Mouse (Mus musculus) embryonic facial prominence, embryonic 11.5 days (tissue): ENCODE data around the gene Mcam. TPM values are rescaled to one million over a fixed set of nuclear protein-coding genes. Genes with fewer than 3 reads are reported as not detected.
"Not testable (repeated sequence)": the region's sequence is repeated elsewhere in the genome, so short reads cannot be mapped to it uniquely, and the experiment has no call there.

Experiments used
- ATAC-seq: fragments of 200-750 bp; cut with Nextera tagmentation; replicated peaks from 2 replicates; pipeline ENCODE4 v1.8.0; 2017; ENCODE audit warnings: low read depth; ENCODE audit not compliant: insufficient number of reproducible peaks, low FRiP score, low TSS enrichment
- DNase-seq: peaks from one replicate; pipeline ENCODE4 v3.0.0-alpha.2; 2015; ENCODE audit warnings: low spot score
- H3K27ac ChIP-seq: fragments of 300-500 bp; sonication (generic); replicated peaks from 2 replicates; pipeline ENCODE4 v1.5.1; 2014; ENCODE audit warnings: mild to moderate bottlenecking, low read depth, low read length, control low read depth
- H3K27me3 ChIP-seq: fragments of 300-500 bp; sonication (generic); 2 replicates; pipeline ENCODE4 v1.6.1; 2014; ENCODE audit warnings: mild to moderate bottlenecking, low read length, moderate library complexity, mixed read lengths; ENCODE audit not compliant: control insufficient read depth, insufficient read depth
- H3K36me3 ChIP-seq: fragments of 300-500 bp; sonication (generic); replicated peaks from 2 replicates; pipeline ENCODE4 v1.6.1; 2014; ENCODE audit warnings: low read depth, mild to moderate bottlenecking, low read length, moderate library complexity, mixed read lengths; ENCODE audit not compliant: control insufficient read depth, insufficient read depth
- H3K4me1 ChIP-seq: fragments of 300-500 bp; sonication (generic); 2 replicates; pipeline ENCODE4 v1.6.1; 2014; ENCODE audit warnings: low read length, mixed read lengths; ENCODE audit not compliant: control insufficient read depth, insufficient read depth
- H3K4me2 ChIP-seq: fragments of 300-500 bp; sonication (generic); 2 replicates; pipeline ENCODE4 v1.6.1; 2014; ENCODE audit warnings: low read depth, mild to moderate bottlenecking, control low read depth, low read length, moderate library complexity
- H3K4me3 ChIP-seq: fragments of 300-500 bp; sonication (generic); 2 replicates; pipeline ENCODE4 v1.5.1; 2014; ENCODE audit warnings: low read depth, low read length, control low read depth
- H3K9ac ChIP-seq: fragments of 300-500 bp; sonication (generic); replicated peaks from 2 replicates; pipeline ENCODE4 v1.6.1; 2014; ENCODE audit warnings: mild to moderate bottlenecking, control low read depth, low read length
- H3K9me3 ChIP-seq: fragments of 300-500 bp; sonication (generic); replicated peaks from 2 replicates; pipeline ENCODE4 v1.6.1; 2016; ENCODE audit warnings: mild to moderate bottlenecking, low read length, inconsistent platforms, mixed read lengths; ENCODE audit not compliant: control insufficient read depth
- WGBS: fragments of 180-500 bp; shearing (Covaris S2); extraction: QIAGEN DNeasy Blood & Tissue Kit; methylation state at CpG from one replicate; pipeline ENCODE4 v1.1.7; 2014; 5-methylcytosine and 5-hydroxymethylcytosine counted together
- polyA plus RNA-seq: library from polyadenylated mRNA; unstranded; fragments of >200 nt; fragmentation: Nextera tagmentation; extraction: Ambion mirVana; gene quantifications from 2 replicates; pipeline ENCODE4 v1.2.1, GENCODE M21; 2014

The Mcam gene
- polyA plus RNA-seq, 1 experiment from 2014 or later, result 20.1 TPM

DNA sequence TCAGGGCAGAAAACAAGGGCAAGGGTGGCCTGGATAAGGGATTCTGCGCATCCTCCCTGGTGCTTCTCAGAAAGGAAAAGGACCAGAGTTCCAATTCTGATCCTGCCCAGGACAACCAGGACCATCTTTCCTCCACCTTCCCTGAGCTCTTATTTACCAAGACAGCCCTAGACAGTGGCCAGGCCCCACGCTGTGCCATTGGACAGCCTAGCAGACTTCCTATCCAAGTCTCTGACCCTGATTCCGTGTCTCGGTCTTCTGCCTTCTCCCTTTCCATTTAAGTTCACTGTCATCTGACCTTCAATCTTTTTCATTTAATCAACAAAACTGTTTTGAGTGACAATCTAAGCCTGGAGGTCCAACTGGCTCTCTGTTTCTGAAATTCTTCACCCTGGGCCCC is 27.7 kb upstream of the Mcam start:
- Histone ChIP-seq H3K4me1 (peaks cover 19% of the 10 kb centered on the region), H3K4me3 (no peak overlapping the region), H3K9me3 (no peaks in the 10 kb centered on the region), H3K9ac (no peak overlapping the region), H3K27ac (no peak overlapping the region; the same call in 1 of the 2 replicates), H3K36me3 (no peaks in the 10 kb centered on the region; the same call in 1 of the 2 replicates), H3K27me3 (no peaks in the 10 kb centered on the region), H3K4me2 (no peak overlapping the region)
- DNase-seq (no peak), ATAC-seq (no peak)
- 73% methylated on average over 4 of the region's 4 CpGs for WGBS

DNA sequence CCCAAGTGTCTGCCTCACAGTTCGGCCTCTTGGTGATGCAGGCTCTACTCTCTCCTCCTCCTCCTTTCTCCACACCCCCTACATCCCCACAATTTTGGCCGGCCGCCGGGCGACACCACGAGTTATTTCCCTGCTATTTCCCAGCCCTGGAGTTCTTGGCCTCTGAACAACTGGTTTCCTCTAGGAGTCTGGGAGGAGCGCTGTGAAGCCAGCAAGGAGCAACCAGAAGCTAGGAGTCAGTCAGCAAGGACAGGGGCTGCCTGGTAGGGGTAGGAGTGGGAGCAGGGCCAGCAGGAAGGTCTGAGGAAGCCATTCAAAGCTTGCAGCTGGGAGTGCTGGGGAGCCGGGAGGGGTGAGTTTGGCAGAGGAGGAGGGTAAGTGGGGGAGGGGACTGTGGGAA is 27.2 kb upstream of the Mcam start, which contains the start of gene C1qtnf5:
TSS of gene C1qtnf5 (plus strand) at position 136 of the 400 bp plus-strand sequence.
- Histone ChIP-seq H3K4me2 (peak within 1 kb of the TSS; percentile 10; the same call in 1 of the 2 replicates), H3K27ac (no peak within 1 kb of the TSS; the same call in 1 of the 2 replicates), H3K4me3 (no peak within 1 kb of the TSS; the same call in 1 of the 2 replicates), H3K27me3 (no peaks in the 10 kb centered on the region), H3K36me3 (no peaks in the 10 kb centered on the region; the same call in 1 of the 2 replicates), H3K4me1 (peaks cover 19% of the 10 kb centered on the region), H3K9ac (no peak within 1 kb of the TSS; the same call in 1 of the 2 replicates), H3K9me3 (no peaks in the 10 kb centered on the region)
- 42% methylated on average over 8 of the region's 8 CpGs for WGBS
- DNase-seq (no peak), ATAC-seq (no peak)

DNA sequence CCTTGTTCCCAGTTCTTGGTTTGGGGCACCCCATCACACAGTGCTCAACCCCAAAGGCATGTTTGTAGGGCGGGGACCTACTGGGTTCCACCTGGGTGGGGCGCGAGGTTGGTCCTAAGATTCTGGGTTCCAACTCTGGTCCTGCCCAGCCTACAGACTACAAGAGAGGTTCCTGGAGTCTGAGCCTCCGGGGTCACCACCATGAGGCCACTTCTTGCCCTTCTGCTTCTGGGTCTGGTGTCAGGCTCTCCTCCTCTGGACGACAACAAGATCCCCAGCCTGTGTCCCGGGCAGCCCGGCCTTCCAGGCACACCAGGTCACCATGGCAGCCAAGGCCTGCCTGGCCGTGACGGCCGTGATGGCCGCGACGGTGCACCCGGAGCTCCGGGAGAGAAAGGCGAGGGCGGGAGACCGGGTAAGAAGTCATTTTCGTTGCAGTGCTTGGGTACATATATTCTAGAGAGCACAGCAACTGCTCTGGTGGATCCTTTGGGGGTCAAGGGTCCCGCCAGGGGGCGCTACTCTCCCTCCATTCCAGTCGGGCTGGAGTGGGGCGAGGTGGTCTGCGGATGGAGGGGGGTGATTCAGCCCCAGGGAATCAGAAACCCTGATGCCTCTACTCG is 26.6 kb upstream of the Mcam start:
- DNase-seq (peak; percentile 62), ATAC-seq (peak; percentile 42; the same call in 1 of the 2 replicates)
- Histone ChIP-seq H3K27ac (no peak overlapping the region), H3K36me3 (no peaks in the 10 kb centered on the region; the same call in 1 of the 2 replicates), H3K4me1 (peaks cover 19% of the 10 kb centered on the region), H3K27me3 (no peaks in the 10 kb centered on the region), H3K4me2 (peak overlapping the region; percentile 10; the same call in 1 of the 2 replicates), H3K9ac (no peak overlapping the region), H3K4me3 (no peak overlapping the region; the same call in 1 of the 2 replicates), H3K9me3 (no peaks in the 10 kb centered on the region)
- 36% methylated on average over 25 of the region's 25 CpGs for WGBS

DNA sequence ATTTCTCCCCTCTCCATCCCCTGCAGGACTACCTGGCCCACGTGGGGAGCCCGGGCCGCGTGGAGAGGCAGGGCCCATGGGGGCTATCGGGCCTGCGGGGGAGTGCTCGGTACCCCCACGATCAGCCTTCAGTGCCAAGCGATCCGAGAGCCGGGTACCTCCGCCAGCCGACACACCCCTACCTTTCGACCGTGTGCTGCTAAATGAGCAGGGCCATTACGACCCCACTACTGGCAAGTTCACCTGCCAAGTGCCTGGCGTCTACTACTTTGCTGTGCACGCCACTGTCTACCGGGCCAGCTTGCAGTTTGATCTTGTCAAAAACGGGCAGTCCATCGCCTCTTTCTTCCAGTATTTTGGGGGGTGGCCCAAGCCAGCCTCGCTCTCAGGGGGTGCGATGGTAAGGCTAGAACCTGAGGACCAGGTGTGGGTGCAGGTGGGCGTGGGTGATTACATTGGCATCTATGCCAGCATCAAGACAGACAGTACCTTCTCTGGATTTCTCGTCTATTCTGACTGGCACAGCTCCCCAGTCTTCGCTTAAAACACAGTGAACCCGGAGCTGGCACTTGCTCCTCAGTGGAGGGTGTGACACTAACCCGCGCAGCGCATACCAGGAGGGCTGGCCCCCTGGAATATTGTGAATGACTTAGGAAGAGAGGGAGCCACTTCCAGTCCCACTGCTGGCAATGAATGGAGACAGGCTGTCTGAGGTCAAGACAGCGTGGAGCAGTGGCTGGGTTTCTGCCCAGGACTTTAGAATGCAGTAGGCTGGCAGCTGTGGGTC is 25.8 kb upstream of the Mcam start:
- Histone ChIP-seq H3K27ac (no peak overlapping the region), H3K9me3 (no peaks in the 10 kb centered on the region), H3K4me2 (peak overlapping the region; percentile 25), H3K36me3 (no peaks in the 10 kb centered on the region; the same call in 1 of the 2 replicates), H3K4me1 (peaks cover 19% of the 10 kb centered on the region), H3K9ac (peak overlapping the region; percentile 13), H3K27me3 (no peaks in the 10 kb centered on the region), H3K4me3 (no peak overlapping the region)
- ATAC-seq, result no peak
- no peak for DNase-seq
- 78% methylated on average over 31 of the region's 31 CpGs for WGBS

DNA sequence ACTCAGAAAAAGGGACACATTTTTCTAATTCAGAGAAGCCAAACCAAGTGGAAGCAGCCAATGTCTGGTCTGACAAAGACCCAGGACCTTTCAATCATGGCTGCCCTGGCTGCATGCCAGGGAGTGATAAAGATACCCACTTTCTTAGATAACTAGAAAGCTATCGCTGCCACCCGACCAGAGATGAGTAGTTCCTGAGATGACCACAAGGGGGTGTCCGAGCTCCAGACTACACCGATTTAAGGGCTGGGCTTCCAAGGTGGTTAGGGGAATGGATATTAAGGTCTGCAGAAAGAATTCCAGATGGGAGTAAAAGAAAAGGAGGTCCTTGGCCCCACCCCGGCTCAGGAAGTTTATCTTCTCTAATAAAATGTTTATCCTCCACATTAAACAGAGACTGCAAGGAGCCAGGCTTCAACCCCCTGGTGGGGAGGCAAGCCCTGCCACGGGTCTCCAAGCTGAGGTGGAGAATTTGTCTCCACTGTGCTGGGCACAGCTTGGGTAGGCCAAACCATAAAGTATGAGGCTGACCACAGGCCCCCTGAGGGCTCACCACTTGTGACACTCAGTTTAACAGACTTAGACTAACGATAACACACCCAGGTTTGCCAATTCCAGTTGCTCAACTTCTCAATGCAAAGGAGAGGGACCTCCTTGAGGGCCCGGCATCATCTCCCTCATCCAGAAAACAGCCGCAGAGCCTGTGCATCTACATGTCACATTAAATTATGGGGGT is 24.7 kb upstream of the Mcam start:
- DNase-seq, result peak; percentile 84
- ATAC-seq, result no peak
- WGBS, result 33% methylated on average over 9 of the region's 9 CpGs
- Histone ChIP-seq H3K9me3 (no peaks in the 10 kb centered on the region), H3K27ac (no peak overlapping the region), H3K9ac (no peak overlapping the region; the same call in 1 of the 2 replicates), H3K27me3 (no peaks in the 10 kb centered on the region), H3K4me1 (peaks cover 19% of the 10 kb centered on the region), H3K4me3 (peak overlapping the region; percentile 9), H3K36me3 (no peaks in the 10 kb centered on the region; the same call in 1 of the 2 replicates), H3K4me2 (peak overlapping the region; percentile 25; the same call in 1 of the 2 replicates)

DNA sequence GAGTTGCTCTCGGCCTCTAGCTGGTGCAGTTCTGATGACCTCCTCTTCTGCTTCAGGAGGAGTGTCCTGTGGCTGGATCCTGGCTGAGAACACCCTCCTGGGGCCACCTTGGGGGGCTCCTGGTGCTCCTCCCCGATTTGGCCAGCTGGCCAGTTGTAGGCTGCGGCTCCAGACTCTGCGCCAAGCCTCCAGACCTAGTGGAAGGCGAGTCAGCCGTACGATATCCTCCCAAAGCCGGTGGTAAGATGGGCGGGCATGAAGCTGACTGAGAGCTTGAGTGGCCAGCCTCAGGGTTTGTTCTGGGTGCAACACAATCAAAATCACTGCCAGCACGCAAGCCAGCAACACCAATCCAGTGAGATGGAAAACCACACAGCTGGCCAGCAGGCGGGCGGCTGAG is 22.4 kb upstream of the Mcam start:
- not testable (repeated sequence) for H3K36me3 ChIP-seq

DNA sequence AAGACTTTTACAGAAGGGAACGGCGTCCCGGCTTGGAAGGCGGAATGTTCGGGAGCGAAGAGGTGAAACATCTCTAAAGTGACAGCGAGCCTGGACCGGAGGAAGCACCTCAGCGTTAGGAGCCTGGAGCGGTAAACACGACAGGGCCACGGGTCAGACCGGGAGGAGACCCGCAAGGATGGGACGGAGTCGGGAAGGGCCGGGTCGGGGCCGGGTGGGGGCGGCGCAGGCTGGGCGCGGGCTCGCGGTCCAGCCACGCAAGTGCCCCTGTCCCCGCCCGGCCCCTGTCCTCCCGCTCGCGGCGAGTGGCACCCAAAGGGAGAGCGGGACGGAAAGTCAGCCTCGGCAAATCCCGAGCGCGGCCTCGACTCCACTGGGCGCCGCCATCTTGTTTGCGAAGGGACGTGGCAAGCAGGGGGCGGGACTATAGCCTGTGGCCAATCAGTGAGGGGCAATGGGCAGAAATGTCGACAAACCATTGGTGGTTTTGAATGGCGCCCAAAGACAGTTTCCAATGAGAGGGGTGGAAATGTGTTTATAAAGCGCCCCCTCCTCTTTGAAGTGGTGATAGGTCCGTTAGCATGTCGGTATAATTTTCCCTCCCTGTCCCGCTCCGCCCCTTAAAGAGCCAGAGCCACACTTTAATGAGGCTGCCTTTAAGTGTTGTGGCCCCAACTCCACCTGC is 21.0 kb upstream of the Mcam start, which contains the start of the genes Gm49380 and Rnf26:
TSS of gene Gm49380 (minus strand) at position 396 of the 685 bp plus-strand sequence.
TSS of gene Rnf26 (minus strand) at position 413 of the 685 bp plus-strand sequence.
- no peaks in the 10 kb centered on the region for H3K27me3 ChIP-seq
- H3K4me2 ChIP-seq, result peak within 1 kb of the TSS; percentile 41
- H3K27ac ChIP-seq, result peak within 1 kb of the TSS; percentile 47; the same call in 1 of the 2 replicates
- no peaks in the 10 kb centered on the region for H3K9me3 ChIP-seq
- peak; percentile 89 for ATAC-seq
- WGBS, result 0% methylated on average over 51 of the region's 51 CpGs
- peak within 1 kb of the TSS; percentile 83 for H3K9ac ChIP-seq
- H3K36me3 ChIP-seq, result no peaks in the 10 kb centered on the region; the same call in 1 of the 2 replicates
- peak within 1 kb of the TSS; percentile 82 for H3K4me3 ChIP-seq
- peaks cover 9% of the 10 kb centered on the region for H3K4me1 ChIP-seq
- peak; percentile 97 for DNase-seq

More for the DNA sequence above, 22.4 kb upstream of the Mcam start:
- not testable (repeated sequence) for H3K9me3 ChIP-seq, H3K9ac ChIP-seq, ATAC-seq, H3K4me3 ChIP-seq, H3K27ac ChIP-seq, H3K27me3 ChIP-seq, DNase-seq
- 77% methylated on average over 10 of the region's 12 CpGs for WGBS
- Histone ChIP-seq H3K4me2 (peak overlapping the region; percentile 4; the same call in 1 of the 2 replicates), H3K4me1 (peaks cover 19% of the 10 kb centered on the region)
